In the genomic region with DNA sequence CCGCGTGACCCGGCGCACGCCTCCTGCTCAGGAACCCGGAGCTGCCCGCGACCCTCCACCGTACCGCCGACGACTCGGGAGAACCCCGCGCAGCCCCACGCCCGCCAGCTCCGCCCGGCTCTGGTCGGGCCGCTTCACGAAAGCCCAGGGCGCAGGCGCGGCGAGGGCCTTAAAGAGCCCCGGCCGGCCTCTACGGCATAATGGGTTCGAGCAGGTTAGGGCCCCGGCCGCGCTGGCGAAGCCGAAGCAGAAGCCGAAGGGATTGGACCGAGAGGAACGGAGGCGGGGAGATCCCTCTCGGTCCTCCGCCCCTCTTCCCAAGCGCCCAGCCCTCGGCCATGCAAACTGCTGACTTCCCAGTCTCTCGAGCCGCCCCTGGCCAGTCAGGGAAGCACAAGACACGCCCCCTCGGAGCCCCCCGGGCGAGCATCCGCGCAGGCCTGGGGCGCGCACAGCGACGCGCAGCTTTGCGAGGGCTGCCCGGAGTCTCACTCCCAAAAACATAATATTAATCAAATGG, we compare ENCODE assay signal across 8 mouse cellular contexts. TPM values are rescaled to one million over a fixed set of nuclear protein-coding genes. Genes with fewer than 3 reads are reported as not detected.
A peak's percentile ranks its signal among the peaks of the same experiment; 100 is the strongest.
DNase-seq lines count a peak whose midpoint lies in the region; ATAC-seq and TF ChIP-seq lines count a peak whose summit lies in the region.

No protein-coding gene starts in this region.

- H3K27me3 ChIP-seq in ES-Bruce4 (ENCODE audit: control insufficient read depth, insufficient read depth, low read length, poor library complexity, severe bottlenecking): no peaks in the 10 kb centered on the region; the same call in 1 of the 2 replicates
- no peaks in the 10 kb centered on the region for H3K27me3 ChIP-seq in forebrain, embryonic 12.5 days
- no peaks in the 10 kb centered on the region for H3K27me3 ChIP-seq in heart, postnatal 0 days (ENCODE audit: control insufficient read depth, insufficient read depth, low read length)
- H3K27me3 ChIP-seq in liver, embryonic 14.5 days (ENCODE audit: control insufficient read depth, insufficient read depth, low read length): no peaks in the 10 kb centered on the region
- H3K27me3 ChIP-seq in neural tube, embryonic 11.5 days (ENCODE audit: control insufficient read depth, insufficient read depth, low read length): no peaks in the 10 kb centered on the region
- H3K27me3 ChIP-seq in stomach, embryonic 16.5 days (ENCODE audit: control insufficient read depth, insufficient read depth, low read length): no peaks in the 10 kb centered on the region

- no peak for TF ChIP-seq EP300 in ES-Bruce4 (IDR thresholded peaks at IDR 0.05; ENCODE audit: insufficient read depth, low read depth, low read length)
- 0 out of 2 replicates have a peak, but pooled peaks have one; percentile 27 for TF ChIP-seq EP300 in heart, postnatal 0 days (IDR thresholded peaks at IDR 0.05; ENCODE audit: low read depth)
- TF ChIP-seq EP300 in liver, embryonic 14.5 days (IDR thresholded peaks at IDR 0.05; ENCODE audit: low read depth): no peak

- no peaks in the 10 kb centered on the region for H3K9me3 ChIP-seq in ES-Bruce4 (replicated peaks; ENCODE audit: control insufficient read depth, insufficient read depth, low read length, poor library complexity, severe bottlenecking)
- H3K9me3 ChIP-seq in forebrain, embryonic 12.5 days: no peaks in the 10 kb centered on the region
- H3K9me3 ChIP-seq in heart, postnatal 0 days (replicated peaks; ENCODE audit: control insufficient read depth, low read length): no peaks in the 10 kb centered on the region
- no peaks in the 10 kb centered on the region for H3K9me3 ChIP-seq in liver, embryonic 14.5 days (ENCODE audit: control insufficient read depth, low read length)
- H3K9me3 ChIP-seq in neural tube, embryonic 11.5 days (ENCODE audit: control insufficient read depth, low read length): no peaks in the 10 kb centered on the region
- no peaks in the 10 kb centered on the region for H3K9me3 ChIP-seq in stomach, embryonic 16.5 days (replicated peaks; ENCODE audit: control insufficient read depth, low read length)

- H3K36me3 ChIP-seq in ES-Bruce4 (ENCODE audit: control insufficient read depth, insufficient read depth, low read length, poor library complexity, severe bottlenecking): no peaks in the 10 kb centered on the region
- H3K36me3 ChIP-seq in forebrain, embryonic 12.5 days (replicated peaks): no peaks in the 10 kb centered on the region
- no peaks in the 10 kb centered on the region for H3K36me3 ChIP-seq in heart, postnatal 0 days (replicated peaks; ENCODE audit: control insufficient read depth, insufficient read depth, low read length)
- peaks cover 24% of the 10 kb centered on the region for H3K36me3 ChIP-seq in liver, embryonic 14.5 days (replicated peaks; ENCODE audit: control insufficient read depth, insufficient read depth, low read depth)
- no peaks in the 10 kb centered on the region for H3K36me3 ChIP-seq in neural tube, embryonic 11.5 days (ENCODE audit: control insufficient read depth, insufficient read depth, low read length)
- no peaks in the 10 kb centered on the region for H3K36me3 ChIP-seq in stomach, embryonic 16.5 days (ENCODE audit: control insufficient read depth, insufficient read depth, low read length)

- H3K27ac ChIP-seq in ES-Bruce4 (ENCODE audit: insufficient read depth, low read length): peak overlapping the region; percentile 73
- H3K27ac ChIP-seq in forebrain, embryonic 12.5 days: peak overlapping the region; percentile 95
- H3K27ac ChIP-seq in heart, postnatal 0 days (ENCODE audit: low read depth): peak overlapping the region; percentile 97
- peak overlapping the region; percentile 79 for H3K27ac ChIP-seq in liver, embryonic 14.5 days
- peak overlapping the region; percentile 83 for H3K27ac ChIP-seq in neural tube, embryonic 11.5 days (ENCODE audit: low read depth, low read length)
- H3K27ac ChIP-seq in stomach, embryonic 16.5 days (ENCODE audit: low read length): peak overlapping the region; percentile 96

- H3K4me1 ChIP-seq in ES-Bruce4 (ENCODE audit: control insufficient read depth, insufficient read depth, low read length): no peaks in the 10 kb centered on the region
- H3K4me1 ChIP-seq in forebrain, embryonic 12.5 days: peaks cover 4% of the 10 kb centered on the region
- peaks cover 25% of the 10 kb centered on the region for H3K4me1 ChIP-seq in heart, postnatal 0 days (ENCODE audit: control insufficient read depth, insufficient read depth)
- peaks cover 56 to 60% of the 10 kb centered on the region in 2 experiments for H3K4me1 ChIP-seq in liver, embryonic 14.5 days (replicated peaks; ENCODE audit: control insufficient read depth in 2 of 2, insufficient read depth in 2 of 2, low read length in 1 of 2)
- no peaks in the 10 kb centered on the region for H3K4me1 ChIP-seq in neural tube, embryonic 11.5 days (ENCODE audit: control insufficient read depth, insufficient read depth, low read length)
- H3K4me1 ChIP-seq in stomach, embryonic 16.5 days (ENCODE audit: control insufficient read depth, insufficient read depth, low read length): peaks cover 6% of the 10 kb centered on the region

- H3K4me3 ChIP-seq in ES-Bruce4 (ENCODE audit: low read depth, low read length): peak overlapping the region; percentile 71
- peak overlapping the region; percentile 89 for H3K4me3 ChIP-seq in forebrain, embryonic 12.5 days (replicated peaks)
- H3K4me3 ChIP-seq in heart, postnatal 0 days (ENCODE audit: low read depth, low read length): peak overlapping the region; percentile 82
- peak overlapping the region; percentile 71 to 100 for H3K4me3 ChIP-seq in liver, embryonic 14.5 days (ENCODE audit: insufficient read depth in 1 of 2, low read depth in 2 of 2, low read length in 2 of 2)
- H3K4me3 ChIP-seq in neural tube, embryonic 11.5 days (ENCODE audit: low read depth, low read length): peak overlapping the region; percentile 67
- H3K4me3 ChIP-seq in stomach, embryonic 16.5 days (replicated peaks; ENCODE audit: low read length): peak overlapping the region; percentile 89

- peak; percentile 77 for DNase-seq in c-Kit-positive CD71-positive TER-119-positive erythroid progenitor cells, embryonic 14.5 days (ENCODE audit: low spot score)
- peak; percentile 96 for DNase-seq in heart, postnatal 0 days (ENCODE audit: low spot score)
- peak; percentile 96 to 97 for DNase-seq in kidney, postnatal 36 days
- DNase-seq in liver, embryonic 14.5 days (ENCODE audit: low read depth in 3 of 3, low spot score in 3 of 3): peak; percentile 77 to 81 (median 78)
- DNase-seq in neural tube, embryonic 11.5 days (ENCODE audit: low spot score): peak; percentile 95

- peak; percentile 22 for TF ChIP-seq POLR2A in ES-Bruce4 (IDR thresholded peaks at IDR 0.05; ENCODE audit: insufficient read depth, low read length)

- no peak for TF ChIP-seq CTCF in ES-Bruce4 (IDR thresholded peaks at IDR 0.05; ENCODE audit: low read depth, low read length)
- TF ChIP-seq CTCF in heart, postnatal 0 days (IDR thresholded peaks at IDR 0.05; ENCODE audit: low read depth): peak; percentile 1; the same call in 1 of the 2 replicates
- no peak for TF ChIP-seq CTCF in liver, embryonic 14.5 days (IDR thresholded peaks at IDR 0.05; ENCODE audit: low read depth)

- peak overlapping the region; percentile 90 for H3K9ac ChIP-seq in ES-Bruce4 (ENCODE audit: low read depth, poor library complexity, severe bottlenecking)
- H3K9ac ChIP-seq in forebrain, embryonic 12.5 days: peak overlapping the region; percentile 85
- peak overlapping the region; percentile 94 for H3K9ac ChIP-seq in heart, postnatal 0 days (replicated peaks; ENCODE audit: low read depth, low read length)
- peak overlapping the region; percentile 98 for H3K9ac ChIP-seq in liver, embryonic 14.5 days (replicated peaks)
- H3K9ac ChIP-seq in neural tube, embryonic 11.5 days (ENCODE audit: low read length): peak overlapping the region; percentile 85
- H3K9ac ChIP-seq in stomach, embryonic 16.5 days (ENCODE audit: low read length): peak overlapping the region; percentile 94

- H3K4me2 ChIP-seq in forebrain, embryonic 12.5 days: peak overlapping the region; percentile 71
- H3K4me2 ChIP-seq in heart, postnatal 0 days (ENCODE audit: low read depth, low read length): peak overlapping the region; percentile 69
- H3K4me2 ChIP-seq in liver, embryonic 14.5 days (ENCODE audit: low read depth): peak overlapping the region; percentile 97
- peak overlapping the region; percentile 48 for H3K4me2 ChIP-seq in neural tube, embryonic 11.5 days (ENCODE audit: low read depth)
- peak overlapping the region; percentile 70 for H3K4me2 ChIP-seq in stomach, embryonic 16.5 days (ENCODE audit: low read depth, low read length)

- peak; percentile 97 for ATAC-seq in forebrain, embryonic 12.5 days (ENCODE audit: low FRiP score)
- ATAC-seq in heart, postnatal 0 days (ENCODE audit: insufficient read depth, low read depth): peak; percentile 95
- ATAC-seq in liver, embryonic 14.5 days (ENCODE audit: insufficient read depth): peak; percentile 90
- peak; percentile 99 for ATAC-seq in neural tube, embryonic 11.5 days (ENCODE audit: insufficient read depth, low FRiP score, low TSS enrichment)
- ATAC-seq in stomach, embryonic 16.5 days (ENCODE audit: insufficient read depth, low FRiP score): peak; percentile 97

- WGBS in forebrain, embryonic 12.5 days: under 1% methylated on average over 58 of the region's 58 CpGs
- under 1% methylated on average over 52 of the region's 58 CpGs for WGBS in heart, postnatal 0 days
- under 1% methylated on average over 58 of the region's 58 CpGs for WGBS in liver, embryonic 14.5 days (ENCODE audit: insufficient replicate concordance)
- under 1% methylated on average over 58 of the region's 58 CpGs for WGBS in neural tube, embryonic 11.5 days
- under 1% methylated on average over 58 of the region's 58 CpGs for WGBS in stomach, embryonic 16.5 days

RNA-seq across cellular contexts. Expression of a gene that starts 5.9 kb away (rescaled TPM):
- polyA plus RNA-seq in ES-Bruce4 (2011; ENCODE audit: insufficient read depth, insufficient read length, low read depth, missing spikeins): 69.3 and 72.9 TPM in 2 replicates
- 54.8 and 57.4 TPM in 2 replicates for polyA plus RNA-seq in forebrain, embryonic 12.5 days (2016; fragmentation: Nextera tagmentation; extraction: Ambion mirVana)
- total RNA-seq in heart, postnatal 0 days (2014; rRNA removed; ENCODE audit: low replicate concordance): 55.9 and 66.6 TPM in 2 replicates
- 35.8 and 38.4 TPM in 2 replicates for polyA plus RNA-seq in heart, postnatal 0 days (2015; fragmentation: Nextera tagmentation; extraction: Ambion mirVana)
- polyA plus RNA-seq in liver, embryonic 14.5 days (2012; rRNA removed): 18.1 and 22.7 TPM in 2 replicates
- polyA plus RNA-seq in liver, embryonic 14.5 days (2014; fragmentation: Nextera tagmentation; extraction: Ambion mirVana): 41.4 and 42.9 TPM in 2 replicates
- 45.8 and 46.1 TPM in 2 replicates for polyA plus RNA-seq in neural tube, embryonic 11.5 days (2014; fragmentation: Nextera tagmentation; extraction: Ambion mirVana)
- polyA plus RNA-seq in stomach, embryonic 16.5 days (2015; fragmentation: Nextera tagmentation; extraction: Ambion mirVana): 53.5 and 55.2 TPM in 2 replicates

RNA-seq across cellular contexts. Expression of a gene that starts 31.3 kb away (rescaled TPM):
- polyA plus RNA-seq in ES-Bruce4 (2011; ENCODE audit: insufficient read depth, insufficient read length, low read depth, missing spikeins): 145 and 151 TPM in 2 replicates
- 62.6 and 63.6 TPM in 2 replicates for polyA plus RNA-seq in forebrain, embryonic 12.5 days (2016; fragmentation: Nextera tagmentation; extraction: Ambion mirVana)
- total RNA-seq in heart, postnatal 0 days (2014; rRNA removed; ENCODE audit: low replicate concordance): 201 and 233 TPM in 2 replicates
- polyA plus RNA-seq in heart, postnatal 0 days (2015; fragmentation: Nextera tagmentation; extraction: Ambion mirVana): 22.1 and 26.8 TPM in 2 replicates
- polyA plus RNA-seq in liver, embryonic 14.5 days (2012; rRNA removed): 62.8 and 96.9 TPM in 2 replicates
- polyA plus RNA-seq in liver, embryonic 14.5 days (2014; fragmentation: Nextera tagmentation; extraction: Ambion mirVana): 27.6 and 29.1 TPM in 2 replicates
- 68.7 and 73.7 TPM in 2 replicates for polyA plus RNA-seq in neural tube, embryonic 11.5 days (2014; fragmentation: Nextera tagmentation; extraction: Ambion mirVana)
- 60.0 and 63.3 TPM in 2 replicates for polyA plus RNA-seq in stomach, embryonic 16.5 days (2015; fragmentation: Nextera tagmentation; extraction: Ambion mirVana)

RNA-seq across cellular contexts. Expression of a gene that starts 39.1 kb away (rescaled TPM):
- polyA plus RNA-seq in ES-Bruce4 (2011; ENCODE audit: insufficient read depth, insufficient read length, low read depth, missing spikeins): not detected in 2 replicates
- 0.23 and 0.26 TPM in 2 replicates for polyA plus RNA-seq in forebrain, embryonic 12.5 days (2016; fragmentation: Nextera tagmentation; extraction: Ambion mirVana)
- total RNA-seq in heart, postnatal 0 days (2014; rRNA removed; ENCODE audit: low replicate concordance): not detected in 2 replicates
- not detected in 2 replicates for polyA plus RNA-seq in heart, postnatal 0 days (2015; fragmentation: Nextera tagmentation; extraction: Ambion mirVana)
- polyA plus RNA-seq in liver, embryonic 14.5 days (2012; rRNA removed): not detected in 2 replicates
- polyA plus RNA-seq in liver, embryonic 14.5 days (2014; fragmentation: Nextera tagmentation; extraction: Ambion mirVana): 0.05 and 0.14 TPM in 2 replicates
- not detected in 2 replicates for polyA plus RNA-seq in neural tube, embryonic 11.5 days (2014; fragmentation: Nextera tagmentation; extraction: Ambion mirVana)
- 0.21 and 0.22 TPM in 2 replicates for polyA plus RNA-seq in stomach, embryonic 16.5 days (2015; fragmentation: Nextera tagmentation; extraction: Ambion mirVana)

Comparison
In these comparisons a context has a peak if more than half of its experiments do, and no peak if none do; other contexts are left out.
1. Peak in every context shown above with its lines: DNase-seq, ATAC-seq, H3K4me3 ChIP-seq and H3K27ac ChIP-seq.